Mouse (Mus musculus) left cerebral cortex, postnatal 25 days (tissue): ENCODE results near the gene Adgre5. TPM values are rescaled to one million over a fixed set of nuclear protein-coding genes. Genes with fewer than 3 reads are reported as not detected.
A peak's percentile ranks its signal among the peaks of the same experiment; 100 is the strongest.

Experiments
- DNase-seq, 2 experiments: peaks; one replicate each; pipeline ENCODE4 v3.0.0; 2022; ENCODE audit warnings: low spot score in 2 of 2, mixed read lengths in 1 of 2
- intact Hi-C: fragments of 180-260 bp; cut with DNase I; formaldehyde crosslinking; loops from one replicate; pipeline ENCODE4 v1.15.1; 2025
- microRNA-seq, 2 experiments: library from miRNA; unstranded; fragments of <30 nt; microRNA quantifications; one replicate each; pipeline ENCODE4 v1.2.0; 2022
- total RNA-seq, 2 experiments: library from RNA; stranded (reverse); gene quantifications; 2 replicates each; pipeline ENCODE4 v1.2.3; 2021

Adgre5 gene
- total RNA-seq, 2 experiments from 2014 or later = 9.0 to 9.6 TPM

DNA sequence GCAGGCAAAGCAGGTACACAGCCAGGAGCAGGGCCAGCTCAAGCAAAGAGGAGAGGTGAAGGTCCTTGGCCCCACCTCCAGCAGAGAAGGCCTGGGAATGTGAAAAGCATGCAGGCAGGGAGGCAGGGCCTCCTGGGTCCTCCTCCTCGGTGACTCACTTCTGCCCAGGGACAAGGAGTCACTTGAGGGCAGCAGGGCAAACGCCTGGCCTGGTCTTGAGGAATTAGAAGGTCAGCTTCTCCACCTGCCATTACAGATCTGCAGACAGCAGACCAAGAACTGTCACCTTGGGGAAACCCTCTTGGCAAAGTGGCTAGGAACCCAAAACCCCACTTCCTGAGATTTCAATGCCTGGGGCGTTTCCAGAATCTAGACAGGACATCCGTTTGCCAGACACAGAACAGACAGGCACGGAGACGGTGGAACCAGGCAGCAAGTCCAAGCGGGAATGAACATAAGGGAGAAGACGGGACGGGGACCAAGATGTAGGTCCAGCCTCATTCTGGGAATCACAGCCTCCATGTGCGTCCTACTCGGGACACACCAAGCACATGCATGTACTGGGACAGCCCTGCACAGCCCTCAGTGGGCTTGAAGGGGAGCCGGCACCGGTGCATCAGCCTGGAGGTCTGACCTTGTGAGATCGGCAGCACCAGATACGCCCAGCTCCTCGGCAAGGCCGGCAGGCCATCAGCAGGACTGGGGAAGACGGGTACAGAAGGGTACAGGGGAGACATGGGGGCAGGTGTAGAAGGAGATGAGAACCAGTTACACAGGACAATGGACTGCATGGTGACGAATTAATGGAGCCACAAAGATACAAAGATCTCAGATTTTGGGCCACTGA lies 43.5 kb downstream of the Adgre5 start:
- peak in 1 of 2 experiments; percentile 21 for DNase-seq
- intact Hi-C loops = no loop called here

DNA sequence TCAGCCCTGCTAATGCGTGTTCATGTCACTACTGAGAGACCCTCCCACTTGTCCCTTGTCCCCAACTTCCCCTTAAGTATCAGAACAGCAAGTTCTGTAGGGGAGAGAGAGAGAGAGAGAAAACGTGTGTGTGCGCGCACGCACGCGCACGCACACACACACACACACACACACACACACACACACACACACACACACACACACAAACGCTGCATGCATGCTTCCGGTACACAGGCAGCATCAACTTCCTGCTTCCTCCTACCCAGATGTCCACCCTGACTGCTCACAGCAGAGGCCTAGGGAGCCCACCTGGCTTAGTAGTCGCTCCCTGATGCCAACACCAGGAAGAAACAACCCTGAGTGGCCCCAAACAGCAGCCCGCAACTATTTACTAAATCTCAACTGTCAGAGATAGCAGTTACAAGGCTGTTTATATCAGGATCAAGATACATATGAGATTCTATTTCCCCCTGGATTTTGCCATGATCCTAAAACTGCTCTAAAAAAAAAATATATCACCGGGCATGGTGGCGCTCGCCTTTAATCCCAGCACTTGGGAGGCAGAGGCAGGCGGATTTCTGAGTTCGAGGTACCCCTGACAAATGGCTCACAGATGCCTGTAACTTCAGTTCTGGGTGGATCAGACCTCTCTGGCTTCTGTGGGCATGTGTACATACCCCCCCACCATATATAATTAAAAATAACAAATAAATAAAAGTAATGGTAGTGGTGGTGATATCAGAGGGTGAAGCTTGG lies 45.6 kb downstream of the Adgre5 start:
- intact Hi-C loops = no loop called here
- no peak for DNase-seq

DNA sequence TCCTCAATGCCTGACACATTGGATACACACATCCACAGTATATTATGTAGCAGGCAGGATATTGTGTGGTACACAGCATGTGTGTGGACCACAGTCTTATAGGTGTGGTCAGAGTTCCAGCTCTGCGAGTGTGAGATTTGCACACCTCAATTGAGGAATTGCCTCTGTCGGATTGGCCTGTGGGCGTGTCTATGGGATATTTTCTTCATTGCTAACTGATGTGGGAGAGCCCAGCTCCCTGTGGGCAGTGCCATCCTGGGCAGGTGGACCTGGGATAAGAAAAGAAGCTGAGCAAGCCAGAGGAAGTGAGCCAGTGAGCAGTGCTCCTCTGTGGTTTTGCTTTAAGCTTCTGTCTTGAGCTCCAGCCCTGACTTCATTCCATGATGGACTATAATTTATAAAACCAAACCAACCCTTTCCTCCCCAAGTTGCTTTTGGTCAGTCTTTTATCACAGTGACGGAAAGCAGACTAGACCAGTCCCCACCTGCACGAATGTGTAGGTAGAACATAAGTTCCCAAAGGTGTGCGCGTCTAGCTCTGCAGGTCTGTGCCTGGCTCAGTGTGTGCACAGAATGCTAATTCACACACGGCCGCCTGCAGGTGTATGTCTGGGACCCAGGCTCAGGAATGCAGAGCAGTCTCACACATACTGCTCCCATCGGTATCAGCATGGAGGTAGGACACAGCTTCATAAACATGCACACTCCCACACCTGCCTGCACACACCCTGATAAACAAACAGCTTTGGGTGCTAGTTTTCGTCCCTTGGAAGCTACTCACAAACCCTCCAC lies 46.6 kb downstream of the Adgre5 start:
- peak in 1 of 2 experiments; percentile 76 for DNase-seq
- intact Hi-C loops = no loop called here

DNA sequence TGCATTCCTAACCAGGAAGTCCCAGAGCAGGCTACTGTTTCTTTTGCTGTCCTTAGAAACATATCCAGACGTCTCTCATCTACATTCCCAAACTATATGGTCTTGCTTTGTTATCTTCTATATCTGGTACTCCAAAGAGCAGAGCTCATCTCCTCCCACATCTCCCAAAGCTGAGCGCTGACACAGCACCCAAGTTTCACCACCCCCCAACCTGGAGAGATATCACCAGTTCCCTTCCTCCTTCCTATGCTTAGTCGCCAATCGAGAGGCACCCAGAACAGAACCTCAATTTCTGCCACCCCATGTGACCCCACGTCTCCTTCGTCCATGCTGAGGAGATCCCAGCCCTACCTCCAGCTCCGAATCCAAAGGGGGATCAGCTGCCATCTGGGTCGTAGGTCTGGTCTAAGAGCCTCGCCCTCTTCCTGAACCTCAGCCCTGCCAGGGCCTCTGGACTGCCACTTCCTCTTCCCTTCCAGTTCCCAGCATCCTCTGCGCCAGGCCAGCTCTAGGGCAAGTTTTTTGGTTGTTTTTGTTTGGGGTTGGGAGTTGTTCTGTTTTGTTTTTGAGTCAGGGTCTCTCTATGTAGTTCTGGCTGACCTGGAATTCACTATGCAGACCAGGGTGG lies 47.4 kb downstream of the Adgre5 start:
- DNase-seq = peak in 1 of 2 experiments; percentile 76
- intact Hi-C loops = no loop called here

DNA sequence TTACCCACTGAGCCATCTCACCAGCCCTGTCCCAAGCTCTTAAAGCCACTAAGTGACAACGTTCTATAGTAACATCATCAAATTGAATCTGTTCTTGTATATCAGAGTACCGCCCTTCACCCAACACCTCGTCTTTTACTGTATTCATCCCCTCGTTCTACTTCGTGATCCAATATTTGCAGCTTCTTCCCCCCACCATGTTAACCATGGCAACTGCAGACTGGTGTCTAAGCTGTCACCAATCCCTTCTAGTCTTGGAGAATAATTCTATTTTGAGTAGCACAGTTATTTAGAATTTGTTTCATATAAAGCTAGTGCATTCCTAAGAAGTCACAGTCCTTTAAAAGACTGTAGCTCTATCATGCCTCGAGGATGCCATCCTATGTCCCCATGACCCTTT lies 51.9 kb downstream of the Adgre5 start:
- intact Hi-C loops = no loop called here
- DNase-seq = peak in 1 of 2 experiments; percentile 62

DNA sequence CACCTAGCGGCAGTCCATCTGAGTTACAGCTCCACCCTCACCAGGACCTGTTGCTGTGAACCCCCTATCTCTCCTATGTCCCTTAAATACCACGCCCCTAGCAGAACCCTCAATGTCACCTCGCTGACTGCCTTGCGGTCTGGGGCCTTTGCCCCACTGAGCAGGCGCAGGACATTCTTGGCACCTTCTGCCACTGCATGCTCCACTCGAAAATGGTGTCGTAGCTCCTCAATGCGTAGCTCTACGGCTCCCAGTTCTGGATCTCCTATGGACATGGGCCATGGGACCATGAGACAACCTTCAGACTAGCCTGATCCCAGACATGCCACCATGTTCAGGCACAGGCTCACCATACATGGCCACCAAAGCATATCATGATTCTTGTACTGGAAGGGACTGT lies 56.6 kb downstream of the Adgre5 start:
- no peak for DNase-seq
- intact Hi-C loops = no loop called here

DNA sequence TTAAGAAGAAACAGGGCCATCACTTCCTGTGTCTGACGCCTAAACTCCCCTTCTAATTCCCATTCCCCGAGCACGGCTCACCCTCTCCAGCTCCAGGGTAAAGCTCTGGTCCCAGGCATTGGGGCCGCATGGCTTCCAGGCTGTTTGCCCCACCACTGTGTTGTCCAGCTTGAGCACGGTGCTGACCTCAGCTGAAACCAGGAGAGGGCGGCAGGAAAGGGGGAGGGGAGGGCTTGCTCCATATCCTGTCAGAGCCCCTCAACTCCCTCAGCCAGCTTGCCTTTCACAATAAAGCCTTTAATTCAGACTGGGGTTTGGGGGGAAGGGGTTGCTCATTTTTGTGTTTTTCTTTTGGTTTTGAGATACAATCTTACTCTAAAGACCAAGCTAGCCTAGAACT lies 60.0 kb downstream of the Adgre5 start:
- intact Hi-C loops = no loop called here
- peak in 1 of 2 experiments; percentile 44 for DNase-seq

DNA sequence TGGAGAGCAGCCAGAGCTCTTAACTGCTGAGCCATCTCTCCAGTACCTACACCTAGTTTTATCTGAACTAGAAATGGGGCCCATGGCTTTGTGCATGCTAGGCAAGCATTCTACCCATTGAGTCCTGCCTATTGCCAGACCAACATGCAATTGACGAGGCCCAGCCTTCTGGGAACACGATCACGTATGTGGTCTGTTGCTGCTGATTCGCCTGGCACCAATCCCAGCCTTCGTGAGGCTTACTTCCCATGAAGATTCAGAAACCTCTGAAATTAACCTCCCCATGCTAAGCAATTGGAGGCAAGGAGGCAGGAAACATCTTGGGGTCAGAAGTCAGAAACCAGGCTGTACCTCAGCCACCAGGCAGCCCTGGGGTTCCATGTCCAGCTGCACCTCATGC lies 60.5 kb downstream of the Adgre5 start:
- intact Hi-C loops = no loop called here
- peak in 1 of 2 experiments; percentile 48 for DNase-seq

DNA sequence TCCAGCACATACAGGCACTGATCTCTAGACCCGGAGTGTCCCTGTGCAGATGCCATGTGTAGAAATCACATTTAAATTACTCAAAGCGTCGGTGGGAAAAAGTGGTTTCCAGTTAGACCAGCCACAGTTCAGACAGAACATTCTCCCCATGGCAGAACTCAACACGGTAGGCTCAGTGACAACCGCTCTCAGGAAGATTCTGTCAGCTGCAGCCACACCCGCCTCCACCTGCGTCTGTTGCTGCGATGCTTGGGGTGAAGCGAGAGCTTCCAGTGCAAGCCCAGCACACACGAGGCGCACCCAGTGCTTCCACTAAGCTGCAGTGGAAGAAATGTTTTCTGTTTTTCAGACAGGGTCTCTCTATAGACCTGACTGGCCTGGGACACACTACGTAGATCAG lies 61.3 kb downstream of the Adgre5 start:
- peak in 1 of 2 experiments; percentile 88 for DNase-seq

DNA sequence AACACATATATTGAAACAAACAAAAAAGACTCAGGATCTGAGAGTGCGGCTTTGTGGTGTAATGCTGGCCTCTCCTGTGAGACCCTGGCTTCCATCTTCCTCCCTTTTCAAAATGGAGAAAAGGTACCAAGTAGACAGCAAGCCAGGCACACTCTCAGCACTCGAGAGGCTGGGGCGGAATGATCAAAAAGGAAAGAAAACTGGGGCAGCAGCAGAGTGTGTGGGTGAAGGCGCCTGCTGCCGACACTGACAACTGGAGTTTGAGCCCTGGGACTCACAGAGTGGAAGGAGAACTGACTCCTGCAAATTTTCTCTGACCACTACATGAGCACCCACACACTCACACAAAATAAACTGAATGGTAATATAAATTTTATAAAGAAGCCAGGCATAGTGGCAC lies 66.6 kb downstream of the Adgre5 start:
- peak in 1 of 2 experiments; percentile 92 for DNase-seq
- intact Hi-C loops = no loop called here

More for the DNA sequence above, 61.3 kb downstream of the Adgre5 start:
- intact Hi-C loops = no loop called here

Small RNA genes within 50 kb of the gene (microRNA-seq; reads per million reads assigned to microRNA genes)
- 0 to 0.25 reads per million in 2 experiments for gene Mir1668

Other genes with a start within 250 kb of the Adgre5 start
- gene Olfr370, start 205.5 kb downstream of the Adgre5 start, total RNA-seq = not detected
- 100 to 1,000 TPM; 140 to 145 TPM for gene Ndufb7, start 174.7 kb downstream of the Adgre5 start, total RNA-seq
- 100 to 1,000 TPM; 549 to 574 TPM for gene Tecr, start 133.4 kb downstream of the Adgre5 start, total RNA-seq
- 10 to 100 TPM; 56.0 to 59.1 TPM for gene Dnajb1, start 133.1 kb downstream of the Adgre5 start, total RNA-seq
- 100 to 1,000 TPM in 1 of 2 experiments, 10 to 100 TPM in 1; 99.3 to 108 TPM for gene Gipc1, start 88.6 kb downstream of the Adgre5 start, total RNA-seq
- 1 to 10 TPM; 1.2 to 1.5 TPM for gene Ptger1, start 74.6 kb downstream of the Adgre5 start, total RNA-seq
- 10 to 100 TPM; 53.2 to 72.7 TPM for gene Pkn1, start 42.1 kb downstream of the Adgre5 start, total RNA-seq
- gene Ddx39, start 26.1 kb downstream of the Adgre5 start, total RNA-seq = 10 to 100 TPM; 17.4 to 18.2 TPM
- 100 to 1,000 TPM; 415 to 434 TPM for gene Adgrl1, start 158.8 kb upstream of the Adgre5 start, total RNA-seq
- under 1 TPM; 0.32 to 0.41 TPM for gene Gm10644, start 213.9 kb upstream of the Adgre5 start, total RNA-seq
- gene Asf1b, start 214.2 kb upstream of the Adgre5 start, total RNA-seq = under 1 TPM; 0.60 to 0.73 TPM
- 100 to 1,000 TPM; 250 to 258 TPM for gene Prkaca, start 231.7 kb upstream of the Adgre5 start, total RNA-seq